Mouse (Mus musculus) testis, adult 2 months (tissue): ENCODE data around the gene Ippk.

Experiments used
- CTCF ChIP-seq: fragments of 200-500 bp; IDR thresholded peaks from 2 replicates; pipeline ENCODE4 v1.5.1; 2012; ENCODE audit warnings: low read depth, mild to moderate bottlenecking, inconsistent platforms, low read length, moderate library complexity; ENCODE audit not compliant: control insufficient read depth, insufficient read depth, insufficient replicate concordance
- POLR2A ChIP-seq: fragments of 200-500 bp; IDR thresholded peaks from 2 replicates; pipeline ENCODE4 v1.6.1; 2012; ENCODE audit warnings: low read depth, mild to moderate bottlenecking, inconsistent platforms, low read length, moderate library complexity; ENCODE audit not compliant: control insufficient read depth

GRCm38 (mm10) chr13:49460692-49461414 is 39.8 kb downstream of the Ippk start:
- TF ChIP-seq CTCF (no peak), POLR2A (no peak)
